Mouse (Mus musculus) stomach, postnatal 0 days (tissue): ENCODE measurements around the gene Tm2d1. TPM values are rescaled to one million over a fixed set of nuclear protein-coding genes. Genes with fewer than 3 reads are reported as not detected.
A peak's percentile ranks its signal among the peaks of the same experiment; 100 is the strongest.

ENCODE experiments used
- ATAC-seq: fragments of 200-750 bp; cut with Nextera tagmentation; 2 replicates; pipeline ENCODE4 v1.8.0; 2017; ENCODE audit not compliant: low FRiP score, low TSS enrichment
- DNase-seq: peaks from one replicate; pipeline ENCODE4 v3.0.0-alpha.2; 2016; ENCODE audit warnings: low spot score
- H3K27ac ChIP-seq: fragments of 300-500 bp; sonication (generic); replicated peaks from 2 replicates; pipeline ENCODE4 v1.5.1; 2014; ENCODE audit warnings: mild to moderate bottlenecking, control low read depth
- H3K27me3 ChIP-seq: fragments of 300-500 bp; sonication (generic); 2 replicates; pipeline ENCODE4 v1.6.1; 2014; ENCODE audit warnings: low read length; ENCODE audit not compliant: control insufficient read depth, insufficient read depth
- H3K36me3 ChIP-seq: fragments of 300-500 bp; sonication (generic); 2 replicates; pipeline ENCODE4 v1.6.1; 2014; ENCODE audit warnings: low read length, mixed read lengths; ENCODE audit not compliant: control insufficient read depth, insufficient read depth
- H3K4me1 ChIP-seq: fragments of 300-500 bp; sonication (generic); replicated peaks from 2 replicates; pipeline ENCODE4 v1.6.1; 2014; ENCODE audit warnings: antibody characterized with exemption; ENCODE audit not compliant: control insufficient read depth, insufficient read depth
- H3K4me2 ChIP-seq: fragments of 300-500 bp; sonication (generic); replicated peaks from 2 replicates; pipeline ENCODE4 v1.6.1; 2014; ENCODE audit warnings: low read depth, mild to moderate bottlenecking, control low read depth, moderate library complexity
- H3K4me3 ChIP-seq: fragments of 300-500 bp; sonication (generic); 2 replicates; pipeline ENCODE4 v1.5.1; 2014; ENCODE audit warnings: low read depth, low read length, control low read depth
- H3K9ac ChIP-seq: fragments of 300-500 bp; sonication (generic); 2 replicates; pipeline ENCODE4 v1.6.1; 2014; ENCODE audit warnings: mild to moderate bottlenecking, low read length, control low read depth, mixed read lengths
- H3K9me3 ChIP-seq: fragments of 300-500 bp; sonication (generic); 2 replicates; pipeline ENCODE4 v1.6.1; 2016; ENCODE audit warnings: low read length; ENCODE audit not compliant: control insufficient read depth
- CTCF ChIP-seq: IDR thresholded peaks from 2 replicates; pipeline ENCODE4 v1.5.1; 2016; ENCODE audit warnings: antibody characterized with exemption, low read depth, mild to moderate bottlenecking, moderate library complexity
- EP300 ChIP-seq: optimal IDR thresholded peaks from 2 replicates; pipeline ENCODE3; 2016; ENCODE audit warnings: antibody characterized with exemption
- WGBS: fragments of 180-500 bp; shearing (Covaris S2); extraction: QIAGEN DNeasy Blood & Tissue Kit; methylation state at CpG from one replicate; pipeline ENCODE4 v1.1.7; 2014; 5-methylcytosine and 5-hydroxymethylcytosine counted together
- polyA plus RNA-seq: library from polyadenylated mRNA; unstranded; fragments of >200 nt; fragmentation: Nextera tagmentation; extraction: Ambion mirVana; gene quantifications from 2 replicates; pipeline ENCODE4 v1.2.1, GENCODE M21; 2015

The Tm2d1 gene
- polyA plus RNA-seq, 1 experiment from 2014 or later = 103 TPM

DNA sequence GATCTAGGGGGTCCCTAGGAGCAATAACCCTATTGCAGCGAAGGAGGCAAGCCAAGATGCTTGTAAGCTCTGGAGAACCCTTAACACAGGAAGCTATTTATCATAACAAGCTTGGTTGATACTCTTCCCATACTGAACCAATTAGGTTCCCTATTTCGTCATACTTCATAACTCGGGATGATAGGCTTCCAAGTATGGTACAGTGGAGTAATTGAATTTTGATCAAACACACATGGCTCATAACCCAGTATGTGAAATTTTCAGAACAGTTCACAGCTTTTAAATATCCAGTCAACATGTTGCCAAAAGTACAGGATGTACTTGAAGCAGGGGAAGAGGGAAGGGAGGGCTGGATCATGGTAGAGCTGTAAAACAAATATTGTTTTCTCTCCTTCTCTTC lies 64.3 kb downstream of the Tm2d1 start:
- DNase-seq = no peak
- H3K9me3 ChIP-seq = no peaks in the 10 kb centered on the region
- H3K4me2 ChIP-seq = no peak overlapping the region
- no peaks in the 10 kb centered on the region for H3K36me3 ChIP-seq
- H3K4me1 ChIP-seq = no peaks in the 10 kb centered on the region
- peak; percentile 53; the same call in 1 of the 2 replicates for ATAC-seq
- 52% methylated on average over 3 of the region's 3 CpGs for WGBS
- H3K27ac ChIP-seq = no peak overlapping the region
- no peak overlapping the region for H3K9ac ChIP-seq
- no peak overlapping the region for H3K4me3 ChIP-seq
- no peaks in the 10 kb centered on the region for H3K27me3 ChIP-seq
- TF ChIP-seq EP300 (peak; percentile 44), CTCF (no peak)

GRCm38 (mm10) chr4:98317149-98317548 lies 66.0 kb downstream of the Tm2d1 start:
- TF ChIP-seq EP300 (no peak), CTCF (no peak)
- DNase-seq (no peak), ATAC-seq (no peak)
- Histone ChIP-seq H3K4me1 (no peaks in the 10 kb centered on the region), H3K9ac (no peak overlapping the region), H3K27ac (no peak overlapping the region), H3K4me2 (no peak overlapping the region), H3K4me3 (no peak overlapping the region), H3K9me3 (no peaks in the 10 kb centered on the region), H3K36me3 (no peaks in the 10 kb centered on the region), H3K27me3 (no peaks in the 10 kb centered on the region)
- 76% methylated on average over 2 of the region's 2 CpGs for WGBS

Other genes with a start within 250 kb of the Tm2d1 start
- 6.2 and 8.0 TPM in 2 replicates for gene Patj, start 12.5 kb upstream of the Tm2d1 start, polyA plus RNA-seq